Mouse (Mus musculus): ENCODE measurements around the gene Gfod1.

Gene Gfod1

DNA sequence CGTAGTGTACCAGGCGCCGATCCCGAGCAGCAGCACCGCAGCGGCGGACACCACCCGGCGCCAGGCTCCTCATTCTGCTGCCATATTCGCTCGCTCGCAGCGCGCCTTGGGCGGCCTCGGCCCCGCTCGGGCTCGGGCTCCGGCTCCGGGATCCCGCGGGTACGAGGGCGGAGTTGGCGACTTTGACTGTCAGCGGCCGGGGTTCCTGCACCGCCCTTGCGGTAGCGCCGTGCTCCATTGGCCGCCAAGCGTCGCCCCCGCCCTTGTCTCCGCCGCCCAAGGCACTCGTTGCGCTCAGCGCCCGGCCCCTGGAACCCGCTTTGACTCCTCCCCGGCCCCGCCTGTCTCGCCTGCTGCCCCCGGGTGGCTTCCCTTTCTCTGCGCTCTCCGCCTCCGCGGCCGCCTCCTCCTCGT, at the start of gene Gfod1:
Gene Gfod1 (minus strand): TSS at position 155 of the 414 bp plus-strand sequence.
- DNase-seq (ENCODE audit: low spot score), result peak; percentile 92

DNA sequence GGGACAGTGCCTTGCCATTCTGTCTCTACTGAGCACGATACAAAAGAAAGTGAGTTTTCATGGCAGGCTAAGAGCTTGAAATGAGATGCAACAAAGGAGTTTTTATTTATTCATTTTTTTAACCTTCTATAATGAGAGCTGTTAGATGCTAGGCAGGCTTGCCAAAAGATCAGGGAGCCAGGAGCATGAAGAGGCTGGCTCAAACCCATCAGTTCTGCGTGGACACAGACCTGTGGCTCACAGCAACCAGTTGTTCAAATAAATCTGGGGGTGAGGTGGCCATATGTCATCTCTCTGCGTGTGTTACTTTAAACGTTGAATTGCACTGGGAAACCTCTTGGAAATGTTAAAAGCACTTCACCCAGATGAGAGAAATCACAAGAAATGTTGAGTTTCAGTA, 49.4 kb upstream of the Gfod1 start:
- DNase-seq (ENCODE audit: low spot score), result no peak

DNA sequence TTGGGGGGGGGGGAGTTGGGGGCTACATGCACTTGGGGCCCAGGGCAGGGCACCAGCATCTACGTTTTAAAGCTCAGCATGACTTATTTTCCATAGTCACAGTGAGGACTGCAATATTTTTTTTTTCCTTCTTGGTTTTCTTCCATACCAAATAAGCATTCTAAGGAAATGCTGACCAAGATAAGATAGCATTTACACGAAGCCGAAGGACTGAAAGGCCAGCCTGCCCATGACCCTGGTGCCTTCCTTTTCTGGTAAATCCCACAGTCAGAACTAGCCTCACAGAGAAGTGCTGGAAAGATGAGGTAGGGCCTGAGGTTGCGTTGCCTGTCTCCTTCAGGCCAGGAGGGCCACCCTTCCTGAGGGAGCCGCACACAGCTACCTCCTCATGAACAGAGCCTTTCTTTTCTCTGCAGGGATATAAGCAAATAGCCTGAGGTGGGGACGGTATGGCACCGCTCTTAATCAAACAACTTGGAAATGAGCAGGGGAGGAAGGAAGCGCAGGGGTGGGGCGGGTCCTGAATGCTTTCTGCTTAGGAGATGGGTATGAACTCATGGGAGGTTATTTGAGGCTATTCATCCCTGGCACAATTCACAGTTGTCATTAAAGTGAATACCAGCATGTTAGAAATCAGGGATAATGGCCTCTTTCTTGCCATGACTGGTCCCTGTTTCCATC, 46.7 kb upstream of the Gfod1 start:
- DNase-seq (ENCODE audit: low spot score), result no peak

DNA sequence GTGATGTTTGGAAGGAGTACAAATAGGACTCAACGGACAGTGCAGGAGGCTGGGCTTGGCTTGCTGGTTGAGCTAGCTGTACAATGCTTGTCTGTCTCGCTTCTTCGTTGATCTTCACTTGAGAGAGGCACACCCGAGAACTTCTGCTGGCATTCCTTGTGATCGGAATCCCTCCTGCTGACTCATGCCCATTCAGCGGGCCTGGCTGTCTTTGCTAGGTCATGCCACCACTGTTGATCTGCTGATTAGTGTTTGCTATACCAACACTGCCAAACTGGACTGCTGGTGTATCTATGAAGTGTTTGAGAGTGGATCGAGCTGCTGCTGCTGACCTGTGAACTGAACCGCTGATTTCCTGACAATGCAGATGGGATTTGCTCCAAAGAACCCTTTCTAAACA, 45.4 kb upstream of the Gfod1 start:
- no peak for DNase-seq (ENCODE audit: low spot score)

DNA sequence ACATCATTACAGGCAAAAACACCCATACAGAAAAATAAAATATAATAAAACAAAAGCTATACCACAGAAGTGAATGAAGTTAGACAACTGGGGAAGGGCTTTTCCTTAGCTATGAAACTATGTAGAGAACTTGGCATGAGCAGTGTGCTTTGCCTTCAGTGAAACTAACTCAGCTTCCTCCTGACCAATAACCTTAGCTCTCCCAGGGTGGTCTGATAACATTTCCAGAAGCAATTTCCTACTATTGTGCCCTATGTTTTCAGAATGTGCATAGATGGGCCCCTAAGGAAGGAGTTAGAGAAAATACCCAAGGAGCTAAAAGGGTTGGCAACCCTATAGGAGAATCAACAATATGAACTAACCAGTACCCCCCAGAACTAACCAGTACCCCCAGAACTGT, 42.9 kb upstream of the Gfod1 start:
- DNase-seq (ENCODE audit: low spot score), result no peak

DNA sequence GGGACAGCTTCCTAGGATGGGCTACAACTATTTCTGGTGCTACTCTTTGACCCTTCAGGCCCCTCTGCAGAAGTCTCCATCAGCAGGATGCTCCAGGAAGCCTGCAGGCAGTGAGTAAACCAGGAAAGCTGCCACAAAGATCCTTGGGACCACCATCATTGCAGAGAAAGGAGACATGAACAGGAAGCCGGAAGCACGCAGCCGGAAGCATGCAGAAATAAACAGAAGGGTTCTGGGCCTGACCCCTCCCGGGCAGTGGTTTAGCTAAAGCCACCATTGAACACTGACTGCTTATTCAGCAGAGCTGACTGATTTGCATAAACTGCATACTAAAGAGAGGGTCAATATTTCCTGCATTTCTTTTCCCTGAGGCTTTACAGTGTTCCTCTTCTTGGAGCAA, 34.7 kb upstream of the Gfod1 start:
- no peak for DNase-seq (ENCODE audit: low spot score)

DNA sequence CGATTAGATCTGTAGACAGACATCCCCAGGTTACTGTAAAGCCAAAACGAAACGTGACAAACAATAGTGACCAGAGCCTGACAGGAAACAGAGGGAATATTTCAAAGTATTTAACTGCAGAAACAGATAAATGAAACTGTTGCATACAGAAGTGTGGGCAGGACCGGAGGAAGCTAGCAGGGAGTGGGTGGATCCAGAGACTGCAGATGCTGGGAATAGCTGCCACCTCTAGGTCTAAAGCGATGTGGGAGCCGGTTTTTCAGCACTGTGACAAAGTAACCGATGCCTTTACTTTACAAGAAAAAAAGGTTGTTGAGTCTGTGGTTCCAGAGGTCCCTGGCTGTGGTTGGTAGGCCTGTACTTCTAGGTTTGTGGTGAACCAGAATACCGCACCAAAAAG, 34.0 kb upstream of the Gfod1 start:
- DNase-seq (ENCODE audit: low spot score), result no peak

DNA sequence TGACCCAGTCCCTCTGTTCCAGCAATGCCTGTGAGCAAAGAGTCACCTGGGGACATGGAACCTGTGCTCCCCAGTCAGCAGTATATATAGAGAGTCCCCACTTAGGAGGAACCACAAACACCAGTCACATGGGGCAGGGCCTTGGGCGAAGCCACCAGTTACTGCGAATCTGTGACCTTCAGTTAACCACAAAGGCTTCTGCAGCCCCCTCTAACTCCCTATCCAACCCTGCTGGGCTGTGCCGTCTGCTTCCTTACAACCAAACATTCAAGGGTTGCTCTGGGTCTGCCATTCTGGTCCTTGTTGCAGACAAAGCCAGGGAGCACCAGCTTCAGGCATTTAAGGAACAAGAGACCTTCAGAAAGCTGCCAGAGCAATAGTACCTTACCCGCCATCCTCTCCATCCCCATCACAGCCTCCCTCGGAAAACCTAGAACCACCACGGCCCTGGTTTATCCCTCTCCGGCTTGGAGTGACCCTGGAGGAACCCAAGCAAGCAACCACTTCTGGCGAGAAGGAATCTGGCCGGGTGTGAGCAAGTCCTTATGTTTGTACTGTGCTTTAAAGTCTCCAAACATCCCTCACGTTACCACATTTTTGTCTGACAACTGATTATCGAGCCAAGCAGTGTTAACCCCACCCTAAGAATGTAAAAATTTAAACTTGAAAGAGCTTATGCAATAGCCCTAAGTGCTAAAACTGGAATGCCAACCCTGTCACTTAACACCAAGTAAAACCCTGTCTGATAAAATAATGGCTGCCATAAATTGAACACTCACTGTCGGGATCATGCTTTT, 32.7 kb upstream of the Gfod1 start:
- no peak for DNase-seq (ENCODE audit: low spot score)

DNA sequence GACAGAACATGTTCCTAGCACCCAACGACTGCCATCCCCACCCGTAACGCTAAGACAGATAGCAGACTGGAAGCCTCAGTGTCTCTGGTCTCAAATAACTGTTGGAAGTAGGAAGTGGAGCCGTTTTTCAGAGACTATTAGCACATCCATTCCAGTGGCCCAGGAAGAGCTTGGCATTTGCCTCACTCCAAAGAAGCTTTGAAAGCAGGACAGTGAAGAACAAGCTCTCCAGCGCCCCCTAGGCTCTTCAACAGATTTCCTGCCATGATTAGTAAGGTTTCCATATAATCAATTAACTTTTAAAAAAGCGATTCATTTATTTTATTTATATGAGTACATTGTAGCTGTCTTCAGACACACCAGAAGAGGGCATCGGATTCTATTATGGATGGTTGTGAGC, 28.6 kb upstream of the Gfod1 start:
- peak; percentile 26 for DNase-seq (ENCODE audit: low spot score)

DNA sequence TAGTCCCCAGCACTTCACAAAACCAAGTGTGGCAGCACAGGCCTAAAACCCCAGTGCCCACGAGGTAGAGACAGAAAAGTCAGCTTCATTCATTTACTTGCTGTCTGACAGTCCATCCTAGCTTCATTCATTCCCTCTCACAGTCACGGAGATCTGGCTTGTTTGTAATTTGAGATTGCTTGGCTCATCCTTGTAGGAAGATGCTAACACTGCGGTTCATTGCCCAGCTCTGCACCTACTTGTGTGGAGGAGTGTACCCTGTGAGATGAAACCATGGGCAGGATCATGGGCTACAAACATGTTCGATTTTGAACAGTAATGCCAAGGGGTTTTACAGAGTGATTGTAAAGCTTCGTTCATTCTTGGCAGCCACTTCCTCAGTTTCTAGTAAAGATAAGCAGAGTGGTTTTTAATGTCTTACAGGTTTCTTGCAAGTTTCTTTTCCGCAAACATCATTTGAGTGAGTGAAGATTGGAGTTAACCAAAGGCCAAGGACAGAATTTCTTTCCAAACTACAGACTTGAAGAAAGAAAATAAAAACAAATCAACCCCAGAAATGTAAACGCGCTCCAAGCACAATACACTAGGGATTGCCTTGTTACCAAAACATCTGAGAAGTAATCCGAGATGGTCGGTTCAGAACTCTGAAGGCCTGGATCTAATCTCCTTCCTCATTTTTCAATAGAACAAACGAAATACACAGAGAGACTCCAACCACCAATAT, 27.9 kb upstream of the Gfod1 start:
- no peak for DNase-seq (ENCODE audit: low spot score)

DNA sequence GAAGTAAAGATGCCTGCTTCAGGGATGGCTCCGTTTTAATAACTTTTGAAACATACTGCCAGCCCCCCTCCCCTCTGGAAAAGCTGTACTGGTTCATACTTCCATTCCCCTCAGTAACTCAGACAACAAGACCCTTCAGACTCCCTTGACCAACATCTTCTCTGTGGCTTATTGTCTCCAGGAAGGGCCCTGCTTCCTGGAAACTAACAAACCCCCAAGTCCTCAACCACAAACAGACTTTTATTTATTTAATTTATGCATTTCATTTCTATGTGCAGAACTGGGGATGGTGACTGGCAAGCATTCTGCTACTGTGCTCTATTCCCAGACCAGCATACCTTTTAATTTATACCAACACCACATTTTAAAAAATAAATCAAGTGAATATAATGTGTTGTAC, 21.5 kb upstream of the Gfod1 start:
- no peak for DNase-seq (ENCODE audit: low spot score)

DNA sequence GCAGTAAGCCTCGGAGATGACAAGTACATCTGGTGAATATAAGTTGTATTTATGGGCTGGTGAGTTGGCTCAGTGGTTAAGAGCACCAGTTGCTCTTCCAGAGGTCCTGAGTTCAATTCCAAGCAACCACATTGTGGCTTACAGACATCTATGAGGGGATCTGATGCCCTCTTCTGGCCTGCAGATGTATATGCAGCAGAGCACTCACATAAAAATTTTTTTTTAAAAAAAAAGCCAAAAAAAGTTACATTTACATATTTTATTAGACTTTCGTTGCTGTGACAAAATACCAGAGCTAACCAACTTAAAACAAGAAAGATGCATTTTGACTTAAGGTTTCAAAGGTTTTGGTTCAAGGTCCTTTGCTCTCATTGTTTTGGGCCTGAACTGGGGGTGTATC, 17.5 kb upstream of the Gfod1 start:
- DNase-seq (ENCODE audit: low spot score), result no peak

DNA sequence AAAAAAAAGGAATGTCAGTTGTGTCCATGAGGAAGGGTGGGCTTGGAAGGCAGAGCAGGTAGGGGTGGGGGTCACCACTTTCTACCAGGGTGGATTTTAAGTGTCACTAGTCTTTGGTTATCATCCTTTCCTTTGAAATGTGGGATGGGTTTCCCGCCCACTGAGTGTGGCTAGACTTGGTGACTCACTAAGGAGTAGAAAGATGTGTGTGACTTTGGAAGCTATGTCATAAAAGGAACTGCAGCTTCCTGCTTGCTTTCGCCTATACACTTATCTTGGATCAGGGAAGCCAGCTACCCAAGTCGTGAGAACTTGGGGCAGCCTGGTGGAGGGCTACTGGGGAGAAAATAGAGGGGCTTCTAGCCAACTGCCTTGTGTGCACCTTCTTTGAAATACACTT, 15.4 kb upstream of the Gfod1 start:
- DNase-seq (ENCODE audit: low spot score), result no peak

DNA sequence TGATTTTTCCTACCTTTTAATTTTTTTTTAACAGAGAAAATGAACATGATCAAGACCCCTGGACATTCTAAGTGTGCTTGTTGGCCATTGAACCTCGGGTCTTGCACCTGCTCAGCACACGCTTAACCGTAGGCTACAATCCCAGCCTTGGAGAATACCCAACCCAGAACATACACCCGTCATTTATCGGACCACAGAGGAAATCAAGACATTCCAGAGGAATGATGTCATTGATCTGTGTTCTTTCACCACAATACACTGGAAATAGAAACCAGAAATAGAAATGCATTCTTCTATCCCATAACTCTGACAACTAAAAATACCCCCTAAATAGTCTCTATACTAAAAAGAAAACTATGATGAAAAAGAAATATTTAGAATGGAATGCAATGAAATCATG, 13.4 kb upstream of the Gfod1 start:
- DNase-seq (ENCODE audit: low spot score), result no peak

DNA sequence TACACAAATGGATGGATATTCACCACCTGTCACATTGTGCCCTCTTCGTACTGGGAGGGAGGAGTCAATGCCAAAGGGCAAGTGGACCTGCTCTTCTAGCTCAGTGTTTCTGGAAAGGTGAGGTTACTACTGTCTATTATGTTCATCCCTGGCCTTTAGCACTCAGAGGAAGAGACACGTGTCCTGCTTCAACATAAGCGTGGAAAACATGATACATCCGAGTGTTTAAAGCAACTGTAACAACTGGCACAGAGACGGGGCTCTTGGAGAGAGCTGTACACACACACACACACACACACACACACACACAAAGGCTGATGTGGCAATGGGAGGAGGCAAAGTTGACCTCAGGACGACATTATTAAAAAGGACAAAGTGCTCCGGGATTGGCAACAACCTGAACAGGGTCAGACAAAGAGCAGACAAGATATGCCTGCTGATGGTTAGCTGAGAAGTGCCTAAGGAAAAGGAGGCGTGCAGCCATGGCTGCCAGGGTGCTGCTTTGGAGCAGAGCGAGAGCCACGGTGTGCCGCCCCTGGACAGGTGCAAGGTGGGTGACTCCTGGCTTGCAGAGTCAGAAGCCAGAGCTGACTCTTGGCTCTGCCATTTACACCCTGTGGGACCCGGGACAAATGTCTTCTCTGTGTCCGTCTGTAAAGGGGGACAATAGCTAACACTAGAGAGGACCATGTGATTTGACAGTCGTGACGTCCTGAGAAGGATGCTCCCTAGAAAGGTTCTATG, 1.4 kb upstream of the Gfod1 start:
- DNase-seq (ENCODE audit: low spot score), result no peak

DNA sequence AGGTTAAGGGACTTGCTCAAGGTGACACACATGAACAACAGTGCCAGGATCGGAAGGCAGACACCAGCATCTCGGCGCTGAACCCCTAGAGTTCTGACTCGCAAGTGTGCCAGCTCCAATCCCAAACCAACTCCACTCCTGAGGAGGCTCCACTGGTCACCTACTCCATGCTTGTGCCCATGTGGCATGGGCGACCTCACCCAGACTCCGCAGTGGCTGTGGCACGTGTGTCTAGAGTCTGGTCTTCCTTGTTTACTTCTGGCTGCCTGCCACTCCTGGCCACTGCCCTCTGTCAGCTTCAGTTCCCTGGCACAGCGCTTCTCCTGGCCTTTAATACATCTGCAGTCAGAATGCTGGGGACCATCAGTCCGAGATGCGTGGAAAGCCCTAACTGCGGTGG, 728 bp upstream of the Gfod1 start:
- DNase-seq (ENCODE audit: low spot score), result peak; percentile 60

DNA sequence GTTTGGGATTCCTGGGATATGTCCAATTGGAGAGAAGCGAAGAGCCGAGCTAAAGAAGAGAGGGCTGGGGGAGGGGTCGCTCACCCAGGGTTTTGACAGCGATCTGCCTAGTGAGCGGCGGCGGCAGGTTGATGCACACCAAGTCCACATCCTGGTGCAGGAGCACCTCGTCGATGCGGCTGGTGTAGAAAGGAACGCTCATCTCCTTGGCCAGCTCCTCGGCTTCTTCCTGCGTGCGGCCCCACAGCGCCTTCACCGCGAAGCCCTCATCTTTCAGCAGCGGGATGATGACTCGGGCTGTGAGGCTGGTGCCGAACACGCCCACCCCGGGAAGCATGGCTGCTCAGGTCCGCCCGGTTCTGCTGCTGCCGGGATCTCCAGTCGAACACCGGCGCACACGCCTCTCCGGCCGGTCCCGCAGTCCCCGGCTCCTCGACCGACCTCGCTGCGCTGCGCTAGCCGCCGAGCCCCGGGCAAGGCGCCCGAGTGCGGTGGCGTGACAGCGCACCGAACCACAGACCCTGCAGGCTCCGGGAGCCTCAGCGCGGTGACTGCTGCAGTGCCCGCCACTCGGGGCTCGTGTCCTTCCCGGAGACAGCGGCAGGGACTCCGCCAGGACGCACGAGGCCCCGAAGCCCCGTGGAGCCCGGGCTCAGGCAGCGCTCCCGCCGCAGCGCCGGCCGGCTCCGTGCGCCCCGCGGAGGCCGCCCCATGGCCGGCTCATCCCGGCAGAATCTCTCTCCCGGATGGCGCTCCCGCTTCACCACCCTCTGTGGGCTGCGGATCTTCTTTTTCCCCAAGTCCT, 609 bp downstream of the Gfod1 start:
- no peak for DNase-seq (ENCODE audit: low spot score)

DNA sequence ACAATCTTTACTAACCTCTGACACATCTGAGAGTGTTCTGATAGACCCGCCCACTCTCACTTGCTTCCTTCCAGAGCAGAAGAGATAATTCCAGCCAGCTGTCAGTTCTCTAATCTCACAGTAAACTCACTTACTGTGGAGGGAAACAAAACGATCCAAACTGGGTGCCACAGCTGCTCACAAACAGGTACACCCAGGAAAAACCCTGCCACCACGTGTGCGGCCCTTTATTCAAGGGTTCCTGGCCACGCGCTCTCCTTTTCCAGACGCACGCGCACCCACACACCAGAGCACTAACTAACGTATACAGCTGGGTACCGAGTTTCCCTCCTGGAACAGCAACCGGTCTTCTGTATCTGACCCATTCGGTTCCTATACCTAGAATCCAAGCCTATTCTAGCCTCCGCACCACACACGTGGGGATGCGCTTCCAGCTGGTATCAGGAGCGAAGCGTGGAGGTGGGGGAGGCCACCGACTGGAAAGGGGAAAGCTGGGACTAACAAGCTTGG, 1.3 kb downstream of the Gfod1 start:
- no peak for DNase-seq (ENCODE audit: low spot score)

DNA sequence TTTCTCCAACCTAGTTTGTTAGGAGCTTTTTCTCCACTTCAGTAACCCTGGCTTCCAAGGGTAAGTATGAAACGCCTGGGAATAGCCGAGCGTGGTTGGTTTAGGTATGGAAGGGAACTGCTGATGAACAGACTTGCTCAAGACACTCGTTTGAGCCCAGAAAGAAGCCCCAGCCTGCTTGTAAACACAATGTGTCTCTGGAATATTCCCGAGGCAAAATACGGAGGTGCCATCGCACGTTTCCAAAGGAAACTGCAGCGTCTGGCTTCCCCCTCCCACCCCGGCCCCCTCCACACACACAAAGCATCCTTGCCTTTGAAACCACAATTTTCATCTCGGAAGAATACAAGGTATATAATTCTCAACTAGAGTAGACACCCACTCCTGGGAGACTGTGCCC, 1.7 kb downstream of the Gfod1 start:
- no peak for DNase-seq (ENCODE audit: low spot score)

DNA sequence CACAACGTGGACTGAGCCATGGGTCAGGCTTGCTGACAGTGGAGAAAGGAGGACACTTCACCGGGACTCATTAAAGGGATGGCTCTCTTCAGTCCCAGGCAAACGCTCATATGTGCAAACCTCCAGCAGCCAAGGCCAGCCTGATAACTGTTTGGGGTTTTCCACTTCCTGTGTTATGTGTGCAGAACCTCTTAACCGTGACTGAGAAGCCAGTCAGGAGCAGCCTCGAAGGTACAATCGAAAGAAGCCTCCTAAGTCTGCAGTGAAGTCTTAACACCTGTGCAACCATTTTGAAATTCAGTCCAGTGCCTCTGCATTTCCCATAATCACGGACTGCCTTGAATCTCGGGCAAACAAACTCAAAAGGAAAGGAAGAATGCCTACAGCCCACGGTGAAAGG, 3.1 kb downstream of the Gfod1 start:
- DNase-seq (ENCODE audit: low spot score), result no peak

DNA sequence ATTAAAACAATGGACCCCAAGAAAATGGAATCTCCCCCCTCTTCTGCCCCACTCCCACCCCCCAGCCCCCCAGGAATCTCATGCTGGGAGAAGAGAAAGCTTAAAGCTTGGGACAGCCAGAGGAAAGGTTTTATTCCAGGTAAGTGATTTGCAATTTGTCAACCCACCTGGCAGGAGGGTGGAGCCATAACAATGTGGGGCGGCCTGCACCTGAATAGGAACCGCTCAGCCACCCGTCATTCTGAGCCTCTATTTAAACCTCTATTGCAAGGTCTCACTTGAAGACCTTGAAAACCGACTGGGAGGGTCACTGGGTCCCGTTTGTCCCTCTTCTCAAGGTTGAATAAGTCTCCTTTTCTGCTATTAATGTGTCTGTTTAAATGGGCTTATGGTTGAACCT, 3.6 kb downstream of the Gfod1 start:
- DNase-seq (ENCODE audit: low spot score), result no peak

All from adipocyte (in vitro differentiated cells).